Mouse (Mus musculus) spleen, adult 2 months (tissue): ENCODE measurements around the gene Kpna7. TPM values are rescaled to one million over a fixed set of nuclear protein-coding genes. Genes with fewer than 3 reads are reported as not detected.

Experiments used
- DNase-seq, 2 experiments: peaks; one replicate each; pipeline versions ENCODE4 v3.0.0 to v3.0.0-alpha.2; 2012 to 2021; ENCODE audit warnings: low spot score in 2 of 2, low read depth in 1 of 2
- H3K27ac ChIP-seq: fragments of 200-500 bp; 2 replicates; pipeline ENCODE4 v1.5.1; 2012; ENCODE audit warnings: low read length, inconsistent platforms; ENCODE audit not compliant: insufficient read depth
- H3K27me3 ChIP-seq: fragments of 200-500 bp; 2 replicates; pipeline ENCODE4 v1.6.1; 2012; ENCODE audit warnings: mild to moderate bottlenecking, moderate library complexity, low read length, inconsistent platforms; ENCODE audit not compliant: control insufficient read depth, insufficient read depth
- H3K36me3 ChIP-seq: fragments of 200-500 bp; 2 replicates; pipeline ENCODE4 v1.6.1; 2012; ENCODE audit warnings: mild to moderate bottlenecking, low read length, inconsistent platforms; ENCODE audit not compliant: control insufficient read depth, insufficient read depth
- H3K4me1 ChIP-seq: fragments of 200-500 bp; 2 replicates; pipeline ENCODE4 v1.6.1; 2011; ENCODE audit warnings: inconsistent platforms; ENCODE audit not compliant: control insufficient read depth, insufficient read depth, insufficient read length
- H3K4me3 ChIP-seq: fragments of 200-500 bp; 2 replicates; pipeline ENCODE4 v1.5.1; 2011; ENCODE audit warnings: mild to moderate bottlenecking, inconsistent platforms; ENCODE audit not compliant: insufficient read depth, insufficient read length; ENCODE audit errors: extremely low read depth
- CTCF ChIP-seq: fragments of 200-500 bp; IDR thresholded peaks from 2 replicates; pipeline ENCODE4 v1.5.1; 2011; ENCODE audit warnings: mild to moderate bottlenecking, inconsistent platforms; ENCODE audit not compliant: insufficient read depth, insufficient read length, insufficient replicate concordance; ENCODE audit errors: extremely low read depth
- POLR2A ChIP-seq: fragments of 200-500 bp; IDR thresholded peaks from 2 replicates; pipeline ENCODE4 v1.6.1; 2011; ENCODE audit warnings: low read depth, low read length, inconsistent platforms
- WGBS: fragments of 180-500 bp; shearing (Covaris S2); methylation state at CpG from one replicate; pipeline ENCODE4 v1.1.7; 2018; 5-methylcytosine and 5-hydroxymethylcytosine counted together
- polyA plus RNA-seq: library from polyadenylated mRNA; depleted of rRNA; stranded (reverse); fragments of >200 nt; gene quantifications from 2 replicates; pipeline ENCODE4 v1.2.3, GENCODE M21; 2012

Gene Kpna7
- polyA plus RNA-seq, 1 experiment: not detected

- H3K27ac ChIP-seq: no peak overlapping the region
- no peak for DNase-seq
- no peaks in the 10 kb centered on the region for H3K27me3 ChIP-seq
- H3K36me3 ChIP-seq: no peaks in the 10 kb centered on the region
- no peak overlapping the region for H3K4me3 ChIP-seq
- H3K4me1 ChIP-seq: no peaks in the 10 kb centered on the region
- no peak for TF ChIP-seq POLR2A
- no peak for TF ChIP-seq CTCF
- WGBS: 68% methylated on average over 6 of the region's 6 CpGs
Observed at GRCm38 (mm10) chr5:145005596-145005995, 78.2 kb downstream of the Kpna7 start.

GRCm38 (mm10) chr5:145004495-145004894 lies 79.3 kb downstream of the Kpna7 start:
- H3K27me3 ChIP-seq: no peaks in the 10 kb centered on the region

GRCm38 (mm10) chr5:145003362-145003761 lies 80.5 kb downstream of the Kpna7 start:
- no peak for DNase-seq
- 61% methylated on average over 3 of the region's 3 CpGs for WGBS
- TF ChIP-seq CTCF (no peak), POLR2A (no peak)
- Histone ChIP-seq H3K27ac (no peak overlapping the region), H3K4me3 (no peak overlapping the region), H3K4me1 (no peaks in the 10 kb centered on the region), H3K36me3 (no peaks in the 10 kb centered on the region), H3K27me3 (no peaks in the 10 kb centered on the region)

More at GRCm38 (mm10) chr5:145004495-145004894, 79.3 kb downstream of the Kpna7 start:
- Histone ChIP-seq H3K4me1 (no peaks in the 10 kb centered on the region), H3K27ac (no peak overlapping the region), H3K36me3 (no peaks in the 10 kb centered on the region), H3K4me3 (no peak overlapping the region)
- DNase-seq: no peak
- 77% methylated on average over 9 of the region's 9 CpGs for WGBS
- TF ChIP-seq CTCF (no peak), POLR2A (no peak)

GRCm38 (mm10) chr5:144998491-144998890 lies 85.3 kb downstream of the Kpna7 start:
- Histone ChIP-seq H3K27ac (no peak overlapping the region), H3K4me1 (no peaks in the 10 kb centered on the region), H3K27me3 (no peaks in the 10 kb centered on the region), H3K4me3 (no peak overlapping the region), H3K36me3 (no peaks in the 10 kb centered on the region)
- DNase-seq: no peak
- TF ChIP-seq POLR2A (no peak), CTCF (no peak)
- WGBS: 71% methylated on average over 2 of the region's 2 CpGs

DNA sequence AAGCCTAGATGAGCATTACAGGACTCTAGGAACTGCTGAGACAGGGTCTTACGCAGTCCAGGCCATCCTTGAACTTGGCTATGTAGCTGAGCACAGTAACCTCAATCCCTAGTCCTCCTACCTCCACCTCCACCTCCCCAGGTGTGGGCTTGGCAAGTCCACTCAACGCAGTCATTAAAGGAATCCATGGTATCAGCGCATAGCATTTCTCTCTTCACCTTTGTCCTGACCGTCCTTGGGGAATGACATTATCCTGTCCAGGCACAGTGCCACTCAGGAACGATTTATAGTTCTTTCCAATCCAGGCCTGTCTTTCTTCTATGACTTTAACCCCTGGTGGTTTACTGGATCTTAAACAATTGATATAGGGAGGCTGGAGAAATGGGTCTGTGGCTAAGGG lies 93.3 kb downstream of the Kpna7 start:
- no peak for TF ChIP-seq POLR2A
- no peak for TF ChIP-seq CTCF
- Histone ChIP-seq H3K27me3 (no peaks in the 10 kb centered on the region), H3K27ac (no peak overlapping the region), H3K4me1 (no peaks in the 10 kb centered on the region), H3K36me3 (no peaks in the 10 kb centered on the region), H3K4me3 (no peak overlapping the region)
- WGBS: 80% methylated on average over 5 of the region's 5 CpGs
- DNase-seq: no peak

GRCm38 (mm10) chr5:144990051-144990450 lies 93.8 kb downstream of the Kpna7 start:
- Histone ChIP-seq H3K27me3 (no peaks in the 10 kb centered on the region), H3K4me3 (no peak overlapping the region), H3K36me3 (no peaks in the 10 kb centered on the region), H3K4me1 (no peaks in the 10 kb centered on the region), H3K27ac (no peak overlapping the region)
- 72% methylated on average over 2 of the region's 2 CpGs for WGBS
- TF ChIP-seq POLR2A (no peak), CTCF (no peak)
- no peak for DNase-seq

DNA sequence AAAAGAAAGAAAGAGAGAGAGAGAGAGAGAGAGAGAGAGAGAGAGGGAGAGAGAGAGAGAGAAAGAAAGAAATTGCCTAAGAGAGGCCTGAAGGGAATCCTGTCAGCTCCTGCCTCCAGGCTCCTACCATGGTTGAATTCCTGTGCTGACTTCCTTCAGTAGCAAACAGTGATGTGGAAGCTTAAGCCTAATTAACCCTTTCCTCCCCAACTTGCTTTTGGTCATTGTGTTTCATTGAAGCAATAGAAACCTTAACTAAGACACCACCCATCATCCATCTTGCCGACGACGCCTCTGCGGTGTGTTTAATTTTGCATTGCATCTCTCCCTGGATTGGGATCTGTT lies 94.8 kb downstream of the Kpna7 start:
- Histone ChIP-seq H3K36me3 (no peaks in the 10 kb centered on the region), H3K27me3 (no peaks in the 10 kb centered on the region), H3K4me3 (no peak overlapping the region), H3K4me1 (no peaks in the 10 kb centered on the region), H3K27ac (no peak overlapping the region)
- WGBS: 89% methylated on average over 4 of the region's 4 CpGs
- TF ChIP-seq CTCF (no peak), POLR2A (no peak)
- no peak for DNase-seq
